Mouse (Mus musculus) erythroblast, embryonic 14.5 days (primary cell): ENCODE results near the gene Mark4.

ENCODE experiments used
- GATA1 ChIP-seq: IDR thresholded peaks from 2 replicates; pipeline ENCODE4 v1.6.1; 2012; ENCODE audit warnings: low read length, inconsistent platforms, mixed read lengths
- TAL1 ChIP-seq: IDR thresholded peaks from 3 replicates; pipeline ENCODE4 v1.6.1; 2012; ENCODE audit warnings: low read length, inconsistent platforms, mixed read lengths

DNA sequence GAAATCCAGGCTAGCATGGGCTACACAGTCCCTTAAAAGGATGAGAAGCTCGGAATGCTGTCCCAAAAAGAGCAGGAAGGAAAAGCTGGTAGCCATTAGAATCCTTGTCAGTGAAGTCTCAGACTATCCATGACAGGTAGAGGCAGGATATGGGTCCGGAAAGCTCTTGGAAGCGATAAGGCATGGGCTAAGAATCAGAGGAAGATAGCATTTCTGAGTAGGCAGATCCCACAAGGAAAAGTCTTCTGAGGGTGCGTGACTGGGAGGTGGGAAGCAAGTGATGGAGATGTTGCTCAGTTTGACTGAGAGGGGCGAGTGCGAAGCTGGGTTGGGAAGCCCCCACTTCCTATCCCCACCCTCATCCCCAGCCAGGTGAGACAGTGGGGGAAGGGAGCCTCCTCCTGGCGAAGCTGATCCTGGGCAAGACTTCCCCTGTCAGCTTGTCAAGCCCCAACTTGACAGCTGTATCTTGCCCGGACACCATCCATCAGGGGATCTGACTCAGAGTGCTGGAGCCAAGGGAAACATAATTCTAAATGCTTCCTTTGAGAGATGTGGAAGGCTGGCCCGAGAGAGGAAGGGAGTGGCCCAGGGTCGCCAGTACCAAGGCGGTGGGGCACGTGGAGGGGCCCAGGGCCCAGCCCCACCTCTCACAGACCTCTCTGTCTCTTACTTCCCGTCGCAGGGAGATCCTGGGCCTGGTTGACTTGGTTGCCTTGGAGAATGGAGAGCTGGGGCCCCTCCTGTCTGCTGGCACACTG is 19.2 kb upstream of the Mark4 start:
- TF ChIP-seq GATA1, result no peak
- TF ChIP-seq TAL1, result no peak
